Mouse (Mus musculus) CH12.LX (cell line): ENCODE results near the gene Fam214a. TPM values are rescaled to one million over a fixed set of nuclear protein-coding genes. Genes with fewer than 3 reads are reported as not detected.

Source experiments
- DNase-seq: peaks from one replicate; pipeline ENCODE4 v3.0.0-alpha.2; 2013; ENCODE audit errors: extremely low read depth
- H3K27ac ChIP-seq: 2 replicates; pipeline ENCODE4 v1.5.1; 2012; ENCODE audit warnings: low read depth, mild to moderate bottlenecking, control low read depth, moderate library complexity; ENCODE audit not compliant: insufficient read depth
- H3K27me3 ChIP-seq: replicated peaks from 2 replicates; pipeline ENCODE3; 2012; ENCODE audit warnings: inconsistent platforms
- H3K36me3 ChIP-seq, 2 experiments: replicated peaks in 1 of 2; 2 replicates each; pipeline versions ENCODE3 to v1.6.1; 2012; ENCODE audit warnings: inconsistent platforms in 1 of 2, low read length in 1 of 2, mild to moderate bottlenecking in 1 of 2, mixed read lengths in 1 of 2, moderate library complexity in 1 of 2; ENCODE audit not compliant: control insufficient read depth in 1 of 2, insufficient read depth in 1 of 2
- H3K4me1 ChIP-seq, 2 experiments: 2 replicates each; pipeline ENCODE4 v1.6.1; 2012; ENCODE audit warnings: inconsistent platforms in 1 of 2, moderate library complexity in 1 of 2; ENCODE audit not compliant: insufficient read depth in 2 of 2, control insufficient read depth in 1 of 2
- H3K4me2 ChIP-seq: 2 replicates; pipeline ENCODE4 v1.6.1; 2012; ENCODE audit warnings: low read depth, mild to moderate bottlenecking, control low read depth; ENCODE audit not compliant: poor library complexity, insufficient read depth, severe bottlenecking
- H3K4me3 ChIP-seq, 3 experiments: fragments of 150-350 bp in 1 of 3; sonication (generic) in 1 of 3; replicated peaks in 1 of 3; 2 replicates each; pipeline versions ENCODE3 to v1.5.1; 2011 to 2012; ENCODE audit warnings: low read depth in 2 of 3, low read length in 2 of 3, mild to moderate bottlenecking in 2 of 3, moderate library complexity in 2 of 3, control low read depth in 1 of 3, improper control_type of control experiment in 1 of 3, inconsistent platforms in 1 of 3, mixed read lengths in 1 of 3; ENCODE audit not compliant: poor library complexity in 1 of 3
- H3K79me2 ChIP-seq: replicated peaks from 2 replicates; pipeline ENCODE4 v1.6.1; 2012; ENCODE audit warnings: mild to moderate bottlenecking, moderate library complexity; ENCODE audit not compliant: control insufficient read depth, poor library complexity, insufficient read depth, severe bottlenecking; ENCODE audit errors: extremely low read depth
- H3K9ac ChIP-seq: 2 replicates; pipeline ENCODE4 v1.6.1; 2012; ENCODE audit warnings: low read depth, mild to moderate bottlenecking, control low read depth, moderate library complexity; ENCODE audit not compliant: insufficient read depth
- H3K9me3 ChIP-seq: replicated peaks from 2 replicates; pipeline ENCODE3; 2012; ENCODE audit warnings: low read length, inconsistent platforms, mixed read lengths
- BHLHE40 ChIP-seq: IDR thresholded peaks from 2 replicates; pipeline ENCODE4 v1.6.1; 2011; ENCODE audit warnings: mild to moderate bottlenecking, low read depth, low read length, improper control_type of control experiment
- CHD1 ChIP-seq: IDR thresholded peaks from 2 replicates; pipeline ENCODE4 v1.6.1; 2012; ENCODE audit warnings: low read depth, low read length, improper control_type of control experiment, inconsistent platforms
- CHD2 ChIP-seq: IDR thresholded peaks from 2 replicates; pipeline ENCODE4 v1.6.1; 2011; ENCODE audit warnings: low read length, improper control_type of control experiment
- CTCF ChIP-seq, 2 experiments: IDR thresholded peaks in 1 of 2; conservative IDR thresholded peaks in 1 of 2; 2 replicates each; pipeline ENCODE4 v1.5.1; 2011 to 2012; ENCODE audit warnings: low read depth in 2 of 2, low read length in 2 of 2, improper control_type of control experiment in 1 of 2, inconsistent platforms in 1 of 2, mild to moderate bottlenecking in 1 of 2, moderate library complexity in 1 of 2
- E2F4 ChIP-seq: IDR thresholded peaks from 2 replicates; pipeline ENCODE4 v1.6.1; 2011; ENCODE audit warnings: low read depth, low read length, improper control_type of control experiment; ENCODE audit not compliant: insufficient replicate concordance
- ELF1 ChIP-seq: IDR thresholded peaks from 2 replicates; pipeline ENCODE4 v1.6.1; 2014; ENCODE audit warnings: low read depth, mild to moderate bottlenecking, inconsistent platforms, low read length, improper control_type of control experiment
- EP300 ChIP-seq: IDR thresholded peaks from 2 replicates; pipeline ENCODE4 v1.6.1; 2011; ENCODE audit warnings: low read length, improper control_type of control experiment
- ETS1 ChIP-seq: conservative IDR thresholded peaks from 2 replicates; pipeline ENCODE4 v1.6.1; 2012; ENCODE audit warnings: low read depth, mild to moderate bottlenecking, inconsistent platforms, low read length, improper control_type of control experiment, moderate library complexity
- GABPA ChIP-seq: IDR thresholded peaks from 2 replicates; pipeline ENCODE4 v1.6.1; 2012; ENCODE audit warnings: low read depth, low read length, improper control_type of control experiment, inconsistent platforms; ENCODE audit not compliant: insufficient replicate concordance
- HCFC1 ChIP-seq: IDR thresholded peaks from 2 replicates; pipeline ENCODE4 v1.6.1; 2012; ENCODE audit warnings: low read depth, mild to moderate bottlenecking, inconsistent platforms, low read length, improper control_type of control experiment
- IRF4 ChIP-seq: IDR thresholded peaks from 2 replicates; pipeline ENCODE4 v1.6.1; 2014; ENCODE audit warnings: low read depth, mild to moderate bottlenecking, inconsistent platforms, low read length, improper control_type of control experiment
- JUN ChIP-seq: IDR thresholded peaks from 2 replicates; pipeline ENCODE4 v1.6.1; 2011; ENCODE audit warnings: low read depth, mild to moderate bottlenecking, low read length, improper control_type of control experiment, moderate library complexity; ENCODE audit not compliant: insufficient read depth
- JUND ChIP-seq: conservative IDR thresholded peaks from 2 replicates; pipeline ENCODE4 v1.6.1; 2011; ENCODE audit warnings: low read depth, low read length, improper control_type of control experiment
- KAT2A ChIP-seq: IDR thresholded peaks from 2 replicates; pipeline ENCODE4 v1.6.1; 2012; ENCODE audit warnings: low read length, improper control_type of control experiment, inconsistent platforms; ENCODE audit not compliant: insufficient replicate concordance
- MAFK ChIP-seq: IDR thresholded peaks from 2 replicates; pipeline ENCODE4 v1.6.1; 2011; ENCODE audit warnings: low read length, improper control_type of control experiment; ENCODE audit not compliant: insufficient replicate concordance
- MAX ChIP-seq: IDR thresholded peaks from 2 replicates; pipeline ENCODE4 v1.6.1; 2011; ENCODE audit warnings: low read length, improper control_type of control experiment
- MAZ ChIP-seq: IDR thresholded peaks from 2 replicates; pipeline ENCODE4 v1.6.1; 2012; ENCODE audit warnings: low read depth, mild to moderate bottlenecking, inconsistent platforms, low read length, improper control_type of control experiment, moderate library complexity
- MEF2A ChIP-seq: IDR thresholded peaks from 2 replicates; pipeline ENCODE4 v1.6.1; 2014; ENCODE audit warnings: low read depth, mild to moderate bottlenecking, inconsistent platforms, low read length, improper control_type of control experiment, borderline replicate concordance
- MXI1 ChIP-seq: IDR thresholded peaks from 2 replicates; pipeline ENCODE4 v1.6.1; 2011; ENCODE audit warnings: mild to moderate bottlenecking, low read depth, low read length, improper control_type of control experiment
- NELFE ChIP-seq: IDR thresholded peaks from 2 replicates; pipeline ENCODE4 v1.6.1; 2011; ENCODE audit warnings: low read depth, low read length, improper control_type of control experiment
- NRF1 ChIP-seq: IDR thresholded peaks from 2 replicates; pipeline ENCODE4 v1.6.1; 2014; ENCODE audit warnings: low read depth, mild to moderate bottlenecking, inconsistent platforms, low read length, improper control_type of control experiment, moderate library complexity
- PAX5 ChIP-seq: IDR thresholded peaks from 2 replicates; pipeline ENCODE4 v1.6.1; 2012; ENCODE audit warnings: low read length, inconsistent platforms, mixed read lengths
- POLR2A ChIP-seq: IDR thresholded peaks from 2 replicates; pipeline ENCODE4 v1.6.1; 2011; ENCODE audit warnings: low read depth, mild to moderate bottlenecking, improper control_type of control experiment, low read length
- POLR2AphosphoS2 ChIP-seq: IDR thresholded peaks from 2 replicates; pipeline ENCODE4 v1.6.1; 2011; ENCODE audit warnings: low read depth, low read length, improper control_type of control experiment
- RAD21 ChIP-seq: IDR thresholded peaks from 2 replicates; pipeline ENCODE4 v1.6.1; 2011; ENCODE audit warnings: low read depth, mild to moderate bottlenecking, low read length, improper control_type of control experiment, moderate library complexity
- RCOR1 ChIP-seq: conservative IDR thresholded peaks from 2 replicates; pipeline ENCODE4 v1.6.1; 2012; ENCODE audit warnings: low read depth, mild to moderate bottlenecking, inconsistent platforms, low read length, improper control_type of control experiment
- SIN3A ChIP-seq: IDR thresholded peaks from 2 replicates; pipeline ENCODE4 v1.6.1; 2012; ENCODE audit warnings: low read length, improper control_type of control experiment, inconsistent platforms
- TBP ChIP-seq: conservative IDR thresholded peaks from 2 replicates; pipeline ENCODE4 v1.6.1; 2011; ENCODE audit warnings: low read depth, low read length, improper control_type of control experiment
- TCF12 ChIP-seq: IDR thresholded peaks from 2 replicates; pipeline ENCODE4 v1.6.1; 2014; ENCODE audit warnings: low read depth, mild to moderate bottlenecking, inconsistent platforms, low read length, improper control_type of control experiment
- UBTF ChIP-seq: IDR thresholded peaks from 2 replicates; pipeline ENCODE4 v1.6.1; 2012; ENCODE audit warnings: low read depth, mild to moderate bottlenecking, inconsistent platforms, low read length, improper control_type of control experiment, moderate library complexity
- USF1 ChIP-seq: IDR thresholded peaks from 2 replicates; pipeline ENCODE4 v1.6.1; 2014; ENCODE audit warnings: low read depth, mild to moderate bottlenecking, inconsistent platforms, low read length, improper control_type of control experiment
- USF2 ChIP-seq: conservative IDR thresholded peaks from 2 replicates; pipeline ENCODE4 v1.6.1; 2011; ENCODE audit warnings: low read depth, low read length, improper control_type of control experiment
- ZC3H11A ChIP-seq: IDR thresholded peaks from 2 replicates; pipeline ENCODE4 v1.6.1; 2012; ENCODE audit warnings: low read depth, mild to moderate bottlenecking, inconsistent platforms, low read length, improper control_type of control experiment
- ZKSCAN1 ChIP-seq: IDR thresholded peaks from 2 replicates; pipeline ENCODE4 v1.6.1; 2012; ENCODE audit warnings: low read depth, inconsistent platforms, low read length, improper control_type of control experiment, borderline replicate concordance
- ZMIZ1 ChIP-seq: IDR thresholded peaks from 2 replicates; pipeline ENCODE4 v1.6.1; 2012; ENCODE audit warnings: low read depth, mild to moderate bottlenecking, inconsistent platforms, low read length, improper control_type of control experiment
- ZNF384 ChIP-seq: IDR thresholded peaks from 2 replicates; pipeline ENCODE4 v1.6.1; 2012; ENCODE audit warnings: low read depth, low read length, improper control_type of control experiment, inconsistent platforms
- dilution Hi-C: fragments of 300-500 bp; cut with MboI; formaldehyde crosslinking; loops from 2 replicates; pipeline ENCODE4 v1.14.3; 2020; ENCODE audit warnings: low sequenced_read_pairs; ENCODE audit not compliant: extremely low pct_unique_long_range_greater_than_20kb, extremely low pct_ligation_motif_present
- in situ Hi-C: fragments of 300-500 bp; cut with MboI; formaldehyde crosslinking; loops from 3 replicates; pipeline ENCODE4 v1.14.3; 2019; ENCODE audit warnings: low sequenced_read_pairs, low pct_ligation_motif_present, low pct_unique_long_range_greater_than_20kb, mixed read lengths
- polyA plus RNA-seq: library from polyadenylated mRNA; unstranded; fragments of >175 nt; gene quantifications from 2 replicates; pipeline ENCODE4 v1.2.1, GENCODE M21; 2012; ENCODE audit warnings: low read depth; ENCODE audit not compliant: insufficient read length
- total RNA-seq, 2 experiments: library from RNA; depleted of rRNA; stranded (reverse); fragments of 300-350 nt in 1 of 2; fragments of >200 nt in 1 of 2; gene quantifications; 2 replicates each; pipeline ENCODE4 v1.2.3; 2012 to 2014

Gene Fam214a
- total RNA-seq (2012; rRNA removed) (8.3 and 8.6 TPM in 2 replicates), total RNA-seq (2014; rRNA removed) (4.6 and 6.2 TPM in 2 replicates), polyA plus RNA-seq (7.0 and 7.7 TPM in 2 replicates)

DNA sequence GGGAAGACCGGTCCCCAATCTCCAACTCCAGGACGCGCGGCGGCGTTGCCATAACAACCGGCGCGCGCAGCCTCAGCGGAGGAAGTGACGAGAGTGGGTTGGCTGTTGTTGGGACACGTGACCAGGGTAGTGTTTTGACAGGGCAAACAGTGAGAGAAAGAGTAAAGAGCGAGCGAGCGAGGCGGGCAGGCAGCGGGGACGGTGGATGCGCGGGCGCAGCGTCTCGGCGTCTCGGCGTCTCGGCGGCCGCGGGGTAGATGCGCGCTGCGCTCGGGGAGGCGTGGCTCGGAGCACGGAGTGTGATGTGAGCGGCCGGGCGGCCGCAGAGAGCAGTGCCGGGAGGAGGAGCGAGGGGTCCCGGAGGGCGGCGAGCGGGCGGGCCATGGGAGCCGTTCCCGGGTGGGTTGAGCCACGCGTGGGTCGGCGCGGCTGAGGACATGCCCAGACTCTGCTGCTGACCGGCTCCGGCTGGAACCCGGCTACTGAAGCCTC lies at the start of gene Fam214a:
Gene Fam214a, plus strand, starts transcription at position 129 of the 492 bp plus-strand sequence.
- in situ Hi-C loops (loop anchor here (5.0 kb wide), 1 partner anchor 46 kb away; no protein-coding TSS in a partner anchor), dilution Hi-C loops (no loop called here)
- Histone ChIP-seq H3K9ac (peak within 1 kb of the TSS; percentile 81), H3K9me3 (peaks cover 3% of the 10 kb centered on the region), H3K4me1 (peaks cover 9 to 29% of the 10 kb centered on the region in 2 experiments; a peak in 3 of 4 replicates), H3K27me3 (no peaks in the 10 kb centered on the region), H3K4me3 (peak within 1 kb of the TSS; percentile 87 to 93 (median 88)), H3K79me2 (peaks cover 8% of the 10 kb centered on the region), H3K4me2 (peak within 1 kb of the TSS; percentile 98), H3K36me3 (peaks cover 2 to 15% of the 10 kb centered on the region in 2 experiments), H3K27ac (peak within 1 kb of the TSS; percentile 89)
- DNase-seq = peak; percentile 94
- peak; percentile 98 for TF ChIP-seq SIN3A
- peak; percentile 94 for TF ChIP-seq USF2
- TF ChIP-seq USF1 = peak; percentile 97
- no peak for TF ChIP-seq RCOR1
- no peak; the same call in 1 of the 2 replicates for TF ChIP-seq TBP
- no peak for TF ChIP-seq MAFK
- peak; percentile 91 for TF ChIP-seq IRF4
- peak; percentile 91 for TF ChIP-seq BHLHE40
- TF ChIP-seq EP300 = no peak
- TF ChIP-seq NRF1 = peak; percentile 82
- TF ChIP-seq CHD2 = no peak
- peak; percentile 98 for TF ChIP-seq MAX
- no peak for TF ChIP-seq JUND
- TF ChIP-seq GABPA = no peak
- TF ChIP-seq ZKSCAN1 = no peak
- TF ChIP-seq NELFE = peak; percentile 60; the same call in 1 of the 2 replicates
- peak; percentile 98 for TF ChIP-seq MXI1
- no peak for TF ChIP-seq ETS1
- no peak for TF ChIP-seq POLR2AphosphoS2
- no peak for TF ChIP-seq CTCF (conservative IDR thresholded peaks at IDR 0.05 in 1 of 2, IDR thresholded peaks at IDR 0.05 in 1 of 2; ENCODE audit: low read depth in 2 of 2, low read length in 2 of 2)
- no peak for TF ChIP-seq E2F4
- no peak for TF ChIP-seq ZNF384
- TF ChIP-seq UBTF = peak; percentile 89; the same call in 1 of the 2 replicates
- TF ChIP-seq HCFC1 = peak; percentile 70
- peak; percentile 41; the same call in 1 of the 2 replicates for TF ChIP-seq ZMIZ1
- no peak for TF ChIP-seq CHD1
- TF ChIP-seq MAZ = no peak
- TF ChIP-seq MEF2A = peak; percentile 68; the same call in 1 of the 2 replicates
- TF ChIP-seq KAT2A = no peak
- no peak for TF ChIP-seq PAX5
- peak; percentile 76 for TF ChIP-seq POLR2A
- no peak for TF ChIP-seq JUN
- TF ChIP-seq ZC3H11A = no peak
- no peak for TF ChIP-seq RAD21
- 0 out of 2 replicates have a peak, but pooled peaks have one; percentile 54 for TF ChIP-seq ELF1
- TF ChIP-seq TCF12 = peak; percentile 78; the same call in 1 of the 2 replicates
